Mouse (Mus musculus) E14TG2a.4 (cell line): ENCODE results near the gene Gpsm3.

Experiments
- CTCF ChIP-seq: conservative IDR thresholded peaks from 2 replicates; pipeline ENCODE4 v1.5.1; 2014; ENCODE audit warnings: low read length
- NANOG ChIP-seq: IDR thresholded peaks from 2 replicates; pipeline ENCODE4 v1.6.1; 2014; ENCODE audit warnings: borderline replicate concordance, low read length, mixed read lengths
- POU5F1 ChIP-seq: IDR thresholded peaks from 2 replicates; pipeline ENCODE4 v1.6.1; 2014; ENCODE audit warnings: low read length, borderline replicate concordance

GRCm38 (mm10) chr17:34611050-34611449, 21.4 kb downstream of the Gpsm3 start:
- no peak for TF ChIP-seq CTCF
- TF ChIP-seq NANOG, result no peak
- no peak for TF ChIP-seq POU5F1
